Mouse (Mus musculus): ENCODE results near the gene Tmco5. TPM values are rescaled to one million over a fixed set of nuclear protein-coding genes. Genes with fewer than 3 reads are reported as not detected.

The Tmco5 gene
- polyA plus RNA-seq (2015; fragmentation: Nextera tagmentation; extraction: Ambion mirVana) = not detected in 2 replicates

DNA sequence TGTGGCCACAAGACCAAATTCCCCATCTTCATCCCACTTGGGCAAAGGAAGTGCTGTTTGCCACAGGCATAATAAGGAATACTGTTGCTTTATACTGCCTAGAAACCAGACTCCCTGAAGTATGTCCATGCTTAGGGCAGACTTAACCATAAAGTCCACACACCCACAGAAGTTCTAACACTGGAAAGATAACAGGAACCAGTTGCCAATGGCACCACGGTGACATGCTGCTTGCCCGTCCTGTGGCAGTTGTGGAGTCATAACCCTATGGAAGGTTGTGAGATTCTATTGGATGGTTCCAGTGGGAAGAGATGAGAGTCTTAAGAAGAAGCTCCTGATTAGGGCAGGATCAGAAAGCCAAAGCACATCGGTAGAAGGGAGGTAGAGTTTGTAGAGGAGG lies at the start of gene Tmco5:
Tmco5 (plus strand) TSS at position 301 of the 400 bp plus-strand sequence.
- ATAC-seq (replicated peaks; ENCODE audit: low FRiP score, low read depth) = no peak
- Histone ChIP-seq H3K9me3 (replicated peaks; ENCODE audit: low read length) (no peaks in the 10 kb centered on the region), H3K27ac (no peak within 1 kb of the TSS), H3K27me3 (ENCODE audit: insufficient read depth, low read length) (no peaks in the 10 kb centered on the region), H3K4me1 (replicated peaks; ENCODE audit: insufficient read depth, low read length) (no peaks in the 10 kb centered on the region), H3K4me2 (ENCODE audit: low read length) (no peak within 1 kb of the TSS), H3K36me3 (ENCODE audit: insufficient read depth, low read length) (no peaks in the 10 kb centered on the region), H3K4me3 (replicated peaks; ENCODE audit: low read depth, low read length) (no peak within 1 kb of the TSS), H3K9ac (ENCODE audit: low read depth, low read length) (no peak within 1 kb of the TSS)
- DNase-seq (ENCODE audit: low spot score) = no peak
- TF ChIP-seq CTCF (IDR thresholded peaks at IDR 0.05; ENCODE audit: low read depth) = no peak
- 91% methylated on average over 3 of the region's 3 CpGs for WGBS

DNA sequence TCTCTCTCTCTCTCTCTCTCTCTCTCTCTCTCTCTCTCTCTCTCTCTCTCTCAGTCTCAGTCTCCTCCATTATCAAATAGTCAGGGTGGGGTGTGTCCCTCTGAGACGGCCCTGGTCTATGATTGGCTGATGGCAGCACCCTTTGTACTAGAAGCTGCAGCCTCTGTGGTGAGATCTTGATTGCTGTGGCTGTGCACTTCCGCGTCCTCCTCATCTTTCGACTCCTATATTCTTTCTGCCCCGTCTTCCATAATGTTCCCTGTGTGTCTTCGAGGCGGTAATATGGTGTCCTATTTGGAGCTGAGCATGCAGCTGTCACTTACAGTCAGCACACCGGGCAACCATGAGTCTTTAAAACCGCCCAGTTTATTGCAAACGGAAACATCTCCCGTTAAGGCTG lies 46.6 kb upstream of the Tmco5 start:
- Histone ChIP-seq H3K4me2 (ENCODE audit: low read length) (no peak overlapping the region), H3K9ac (ENCODE audit: low read depth, low read length) (no peak overlapping the region), H3K36me3 (ENCODE audit: insufficient read depth, low read length) (no peaks in the 10 kb centered on the region), H3K4me1 (replicated peaks; ENCODE audit: insufficient read depth, low read length) (no peaks in the 10 kb centered on the region), H3K27ac (no peak overlapping the region), H3K4me3 (replicated peaks; ENCODE audit: low read depth, low read length) (no peak overlapping the region), H3K27me3 (ENCODE audit: insufficient read depth, low read length) (no peaks in the 10 kb centered on the region), H3K9me3 (replicated peaks; ENCODE audit: low read length) (no peaks in the 10 kb centered on the region)
- no peak for TF ChIP-seq CTCF (IDR thresholded peaks at IDR 0.05; ENCODE audit: low read depth)
- ATAC-seq (replicated peaks; ENCODE audit: low FRiP score, low read depth) (no peak), DNase-seq (ENCODE audit: low spot score) (no peak)
- WGBS = 70% methylated on average over 11 of the region's 11 CpGs

DNA sequence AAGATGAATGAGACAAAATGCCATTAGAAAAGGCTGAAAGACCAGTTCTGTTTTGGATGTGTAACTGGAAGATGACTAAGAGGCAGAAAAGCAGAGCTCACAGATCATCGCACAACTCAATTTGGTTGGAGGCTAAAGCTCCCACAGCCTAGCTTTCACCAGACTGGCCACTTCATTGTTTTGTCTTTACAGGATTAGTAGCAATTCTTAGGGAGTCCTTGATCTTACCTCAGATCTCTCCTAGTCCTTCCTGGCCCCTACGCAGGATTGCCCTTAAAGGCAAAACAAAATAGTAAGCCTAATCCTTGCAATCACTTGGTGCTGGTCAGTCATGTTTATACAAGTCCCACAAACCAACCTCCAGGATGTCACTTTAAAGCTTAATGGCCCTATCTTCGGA lies 40.7 kb upstream of the Tmco5 start:
- H3K9ac ChIP-seq (ENCODE audit: low read depth, low read length) = no peak overlapping the region
- ATAC-seq (replicated peaks; ENCODE audit: low FRiP score, low read depth) = no peak
- H3K4me3 ChIP-seq (replicated peaks; ENCODE audit: low read depth, low read length) = no peak overlapping the region
- H3K27ac ChIP-seq = no peak overlapping the region
- no peaks in the 10 kb centered on the region for H3K36me3 ChIP-seq (ENCODE audit: insufficient read depth, low read length)
- no peak overlapping the region for H3K4me2 ChIP-seq (ENCODE audit: low read length)
- no peak for DNase-seq (ENCODE audit: low spot score)
- no peak for TF ChIP-seq CTCF (IDR thresholded peaks at IDR 0.05; ENCODE audit: low read depth)
- 40% methylated on average over 3 of the region's 3 CpGs for WGBS
- H3K9me3 ChIP-seq (replicated peaks; ENCODE audit: low read length) = no peaks in the 10 kb centered on the region
- no peaks in the 10 kb centered on the region for H3K4me1 ChIP-seq (replicated peaks; ENCODE audit: insufficient read depth, low read length)
- H3K27me3 ChIP-seq (ENCODE audit: insufficient read depth, low read length) = no peaks in the 10 kb centered on the region

DNA sequence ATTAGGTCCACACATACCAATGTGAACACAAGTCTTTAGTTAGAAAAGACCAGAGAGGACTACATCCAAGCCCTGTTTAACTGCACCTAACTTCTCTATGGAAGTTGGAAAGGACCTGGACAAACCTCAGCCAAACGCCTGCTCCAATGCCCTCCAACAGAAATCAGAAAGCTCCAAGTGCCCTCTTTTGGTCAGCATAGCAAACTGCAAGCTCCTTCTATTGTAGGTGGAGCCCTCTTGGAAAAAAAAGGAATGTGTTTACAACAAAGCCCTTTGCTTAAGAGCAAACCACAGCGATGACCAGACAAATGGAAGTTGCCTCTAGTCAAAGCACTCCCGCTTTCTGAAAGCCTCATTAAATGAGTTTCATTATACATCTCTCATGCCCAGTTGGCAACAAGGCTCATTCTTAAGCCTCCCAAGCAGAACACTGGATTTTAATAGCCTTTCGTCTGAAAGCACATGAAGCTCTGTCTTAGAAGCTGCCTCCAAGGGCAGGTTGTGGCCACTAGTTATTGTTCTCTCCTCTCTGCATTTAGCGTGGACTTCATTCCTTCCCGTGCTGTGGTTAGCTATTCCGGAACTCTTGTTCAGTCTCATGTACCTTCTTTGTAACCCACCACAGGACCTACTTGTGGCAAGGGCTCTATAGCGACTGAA lies 39.8 kb upstream of the Tmco5 start:
- DNase-seq (ENCODE audit: low spot score) = peak; percentile 93
- Histone ChIP-seq H3K4me3 (replicated peaks; ENCODE audit: low read depth, low read length) (no peak overlapping the region), H3K9me3 (replicated peaks; ENCODE audit: low read length) (no peaks in the 10 kb centered on the region), H3K4me2 (ENCODE audit: low read length) (peak overlapping the region; percentile 17; the same call in 1 of the 2 replicates), H3K36me3 (ENCODE audit: insufficient read depth, low read length) (no peaks in the 10 kb centered on the region), H3K27ac (no peak overlapping the region), H3K4me1 (replicated peaks; ENCODE audit: insufficient read depth, low read length) (no peaks in the 10 kb centered on the region), H3K9ac (ENCODE audit: low read depth, low read length) (no peak overlapping the region), H3K27me3 (ENCODE audit: insufficient read depth, low read length) (no peaks in the 10 kb centered on the region)
- peak; percentile 76 for TF ChIP-seq CTCF (IDR thresholded peaks at IDR 0.05; ENCODE audit: low read depth)
- ATAC-seq (replicated peaks; ENCODE audit: low FRiP score, low read depth) = no peak
- 39% methylated on average over 8 of the region's 8 CpGs for WGBS

DNA sequence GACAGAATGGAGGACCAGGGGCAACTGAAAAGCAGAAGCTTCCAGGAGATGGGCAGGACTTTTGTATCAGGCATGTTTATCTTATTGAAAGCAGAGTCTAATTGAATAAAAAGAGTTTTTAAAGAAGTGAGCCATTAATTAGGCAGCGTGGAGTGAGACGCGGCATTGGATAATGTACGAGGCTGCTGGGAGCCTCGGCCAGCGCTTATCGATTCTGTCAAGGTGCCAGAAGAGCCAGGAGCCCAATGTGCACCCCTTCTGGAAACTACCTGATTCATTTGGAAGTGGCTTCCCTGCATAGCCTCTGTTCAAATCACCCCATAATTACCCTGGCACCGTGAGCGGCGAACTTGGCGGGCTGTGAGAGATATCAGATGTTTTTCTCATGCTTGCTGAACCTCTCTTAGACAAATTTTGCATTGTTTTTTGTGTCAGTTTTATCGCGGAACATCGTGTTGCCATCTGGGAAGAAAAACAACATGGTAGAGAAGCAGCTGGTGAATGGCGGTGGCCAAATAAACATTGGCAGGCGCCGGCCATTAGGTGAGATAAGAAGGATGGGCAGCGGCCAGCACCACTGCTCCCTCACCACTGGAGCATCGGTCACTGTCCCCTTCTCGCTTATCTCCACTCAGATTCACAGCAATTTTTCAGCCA lies 28.4 kb upstream of the Tmco5 start:
- ATAC-seq (replicated peaks; ENCODE audit: low FRiP score, low read depth) (no peak), DNase-seq (ENCODE audit: low spot score) (no peak)
- no peaks in the 10 kb centered on the region for H3K27me3 ChIP-seq (ENCODE audit: insufficient read depth, low read length)
- H3K9ac ChIP-seq (ENCODE audit: low read depth, low read length) = no peak overlapping the region
- no peaks in the 10 kb centered on the region for H3K4me1 ChIP-seq (replicated peaks; ENCODE audit: insufficient read depth, low read length)
- whole genome bisulfite sequencing = 89% methylated on average over 20 of the region's 20 CpGs
- H3K36me3 ChIP-seq (ENCODE audit: insufficient read depth, low read length) = no peaks in the 10 kb centered on the region
- H3K27ac ChIP-seq = no peak overlapping the region
- no peaks in the 10 kb centered on the region for H3K9me3 ChIP-seq (replicated peaks; ENCODE audit: low read length)
- no peak overlapping the region for H3K4me2 ChIP-seq (ENCODE audit: low read length)
- H3K4me3 ChIP-seq (replicated peaks; ENCODE audit: low read depth, low read length) = no peak overlapping the region
- TF ChIP-seq CTCF (IDR thresholded peaks at IDR 0.05; ENCODE audit: low read depth) = no peak

DNA sequence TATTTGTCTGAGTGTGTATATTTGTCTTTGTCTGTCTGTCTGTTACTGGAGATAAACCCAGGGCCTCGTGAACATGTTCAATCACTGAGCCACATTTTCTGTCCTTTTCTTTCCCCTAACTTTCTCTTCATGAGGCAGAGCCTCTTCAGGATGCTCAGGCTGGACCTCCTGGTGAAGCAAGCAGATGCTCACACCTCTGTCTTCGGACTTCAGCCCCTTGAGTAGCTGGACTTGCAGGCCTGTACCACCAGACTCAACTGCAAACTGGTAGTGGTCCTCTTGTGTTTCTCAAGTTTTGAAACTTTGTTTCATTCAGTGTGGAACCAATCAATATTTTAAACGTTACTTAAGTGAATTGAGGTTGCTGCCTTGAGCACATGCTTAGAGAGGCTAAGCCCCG lies 27.1 kb upstream of the Tmco5 start:
- H3K4me3 ChIP-seq (replicated peaks; ENCODE audit: low read depth, low read length) = no peak overlapping the region
- H3K9ac ChIP-seq (ENCODE audit: low read depth, low read length) = no peak overlapping the region
- H3K27ac ChIP-seq = no peak overlapping the region
- H3K4me2 ChIP-seq (ENCODE audit: low read length) = no peak overlapping the region
- DNase-seq (ENCODE audit: low spot score) = no peak
- H3K9me3 ChIP-seq (replicated peaks; ENCODE audit: low read length) = no peaks in the 10 kb centered on the region
- 85% methylated on average over 4 of the region's 4 CpGs for WGBS
- no peaks in the 10 kb centered on the region for H3K36me3 ChIP-seq (ENCODE audit: insufficient read depth, low read length)
- H3K4me1 ChIP-seq (replicated peaks; ENCODE audit: insufficient read depth, low read length) = no peaks in the 10 kb centered on the region
- no peaks in the 10 kb centered on the region for H3K27me3 ChIP-seq (ENCODE audit: insufficient read depth, low read length)
- no peak for TF ChIP-seq CTCF (IDR thresholded peaks at IDR 0.05; ENCODE audit: low read depth)
- ATAC-seq (replicated peaks; ENCODE audit: low FRiP score, low read depth) = no peak

Data from kidney, postnatal 0 days (tissue).